Mouse (Mus musculus) left cerebral cortex, postnatal 14 days (tissue): ENCODE data around the gene Socs4. TPM values are rescaled to one million over a fixed set of nuclear protein-coding genes. Genes with fewer than 3 reads are reported as not detected.

ENCODE experiments used
- DNase-seq, 2 experiments: peaks; one replicate each; pipeline ENCODE4 v3.0.0; 2021 to 2022; ENCODE audit warnings: low spot score in 2 of 2, mixed read lengths in 1 of 2
- intact Hi-C: fragments of 180-260 bp; cut with DNase I; formaldehyde crosslinking; loops from one replicate; pipeline ENCODE4 v1.15.1; 2025
- long read RNA-seq, 2 experiments: library from polyadenylated mRNA; stranded (forward); transcript quantifications; one replicate each; pipeline ENCODE4 v2.0.0; 2021
- total RNA-seq, 2 experiments: library from RNA; stranded (reverse); gene quantifications; 2 replicates each; pipeline ENCODE4 v1.2.3; 2021

The Socs4 gene
- 10 to 100 TPM; 10.1 to 10.5 TPM for total RNA-seq
- long read RNA-seq, experiment 1 = 0 reads
- long read RNA-seq, experiment 2, full-length matches to known transcripts = 1 of 2 reads
- long read RNA-seq, experiment 2, partial matches to known transcripts = 0 of 2 reads
- long read RNA-seq, experiment 2, other reads (novel, unspliced or antisense) = 1 of 2 reads

GRCm38 (mm10) chr14:47276637-47277393 is at the start of gene Socs4, which contains the start of gene Wdhd1:
Gene Socs4 (plus strand): TSS chr14:47276931.
Gene Wdhd1 (minus strand): TSS chr14:47276857.
- intact Hi-C loops = loop anchor here (5.0 kb wide), 1 partner anchor 120 kb away; no protein-coding TSS in a partner anchor
- peak; percentile 91 to 95 for DNase-seq

GRCm38 (mm10) chr14:47229796-47230376 is 46.8 kb upstream of the Socs4 start:
- intact Hi-C loops = no loop called here

DNA sequence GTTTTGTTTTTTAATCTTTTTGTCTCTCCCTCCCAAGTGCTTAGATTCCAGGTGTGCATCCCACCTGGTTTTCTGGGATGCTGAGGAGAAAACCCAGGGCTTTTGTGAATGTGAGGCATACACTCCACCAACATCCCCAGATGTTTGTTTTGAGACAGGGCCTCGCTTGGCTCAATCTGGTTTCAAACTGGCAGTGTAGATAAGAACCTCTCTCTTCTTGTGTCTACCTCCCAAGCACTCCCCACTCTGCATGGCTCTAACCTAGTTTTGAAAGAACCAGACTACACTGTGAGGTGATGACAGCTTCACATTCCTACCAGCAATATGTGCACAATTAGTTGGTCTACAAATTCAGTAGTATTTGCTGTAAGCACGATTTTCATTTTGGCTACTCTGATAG is 43.1 kb upstream of the Socs4 start:
- no peak for DNase-seq
- intact Hi-C loops = no loop called here

More at GRCm38 (mm10) chr14:47229796-47230376, 46.8 kb upstream of the Socs4 start:
- DNase-seq = no peak

DNA sequence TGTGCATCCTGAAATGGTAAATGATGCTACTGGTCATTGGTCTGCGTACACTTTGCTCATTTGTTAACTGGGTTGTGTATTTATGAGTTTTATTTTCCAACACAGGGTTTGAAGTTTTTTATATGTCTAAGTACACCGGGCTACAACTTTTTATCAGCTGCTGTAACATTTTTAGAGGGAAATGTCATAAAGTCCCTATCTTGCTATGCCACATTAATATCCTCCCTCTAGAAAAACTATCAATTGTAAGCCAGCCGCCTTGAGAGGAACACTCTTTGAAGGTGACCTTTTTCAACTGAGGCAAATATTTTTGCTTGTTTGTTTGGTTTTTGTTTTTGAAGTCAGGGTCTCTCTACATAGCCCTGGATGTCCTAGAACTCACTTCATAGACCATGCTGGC is 42.7 kb upstream of the Socs4 start:
- intact Hi-C loops = no loop called here
- DNase-seq = no peak

DNA sequence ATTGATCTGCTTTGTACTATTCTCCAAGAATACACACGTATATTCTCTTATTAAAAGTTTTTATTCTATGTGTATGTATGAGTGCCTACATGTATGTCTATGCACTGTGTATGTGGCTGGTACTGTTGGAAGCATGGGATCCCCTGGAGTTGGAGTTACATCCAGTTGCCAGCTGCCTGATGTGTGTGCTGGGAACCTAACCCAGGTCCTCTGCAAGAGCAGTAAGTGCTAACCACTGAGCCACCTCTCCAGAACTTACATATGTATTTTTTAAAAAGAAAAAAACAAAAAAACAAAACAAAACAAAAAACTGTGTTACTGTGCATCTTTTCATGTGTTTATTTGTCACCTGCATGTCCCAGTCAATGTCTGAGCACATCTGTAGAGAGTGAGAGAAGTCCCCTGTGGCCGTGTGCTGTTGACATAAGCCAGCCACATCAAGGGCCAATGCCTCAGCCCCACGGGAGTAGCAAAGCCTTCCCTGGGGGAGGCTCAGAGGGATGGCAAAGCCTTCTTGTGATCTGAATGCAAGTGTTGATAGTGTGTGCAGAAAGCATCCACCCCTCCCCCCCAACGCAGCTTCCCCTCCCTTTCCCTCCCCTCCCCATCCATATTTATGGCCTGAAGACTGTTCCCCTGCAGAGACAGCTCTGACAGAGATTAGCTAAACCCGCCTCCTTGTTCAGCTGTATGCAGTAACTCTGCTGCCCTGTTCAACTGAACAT is 42.0 kb upstream of the Socs4 start:
- no peak for DNase-seq
- intact Hi-C loops = no loop called here

GRCm38 (mm10) chr14:47236491-47236890 is 40.2 kb upstream of the Socs4 start:
- no peak for DNase-seq
- intact Hi-C loops = no loop called here

DNA sequence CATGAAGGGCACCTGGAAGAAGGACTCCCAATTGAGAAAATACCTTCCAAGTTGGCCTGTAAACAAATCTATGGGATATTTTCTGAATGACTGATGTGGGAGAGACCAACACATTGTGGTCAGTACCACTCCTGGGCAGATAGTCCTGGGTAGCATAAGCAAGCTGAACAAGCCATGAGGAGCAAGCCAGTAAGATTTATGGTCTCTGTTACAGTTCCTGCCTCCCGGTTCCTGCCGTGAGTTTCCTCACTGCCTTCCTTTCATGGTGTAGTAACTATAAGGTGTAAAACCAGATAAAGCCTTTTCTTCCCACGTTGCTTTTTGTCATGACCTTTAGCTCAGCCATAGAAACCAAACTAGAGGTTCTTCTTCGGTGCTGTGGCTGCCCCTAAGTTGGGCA is 39.4 kb upstream of the Socs4 start:
- intact Hi-C loops = no loop called here
- DNase-seq = no peak

- no peak for DNase-seq
- intact Hi-C loops = loop anchor here (5.0 kb wide), 1 partner anchor 128 kb away; no protein-coding TSS in a partner anchor
Observed at GRCm38 (mm10) chr14:47240600-47240999, 36.1 kb upstream of the Socs4 start.

DNA sequence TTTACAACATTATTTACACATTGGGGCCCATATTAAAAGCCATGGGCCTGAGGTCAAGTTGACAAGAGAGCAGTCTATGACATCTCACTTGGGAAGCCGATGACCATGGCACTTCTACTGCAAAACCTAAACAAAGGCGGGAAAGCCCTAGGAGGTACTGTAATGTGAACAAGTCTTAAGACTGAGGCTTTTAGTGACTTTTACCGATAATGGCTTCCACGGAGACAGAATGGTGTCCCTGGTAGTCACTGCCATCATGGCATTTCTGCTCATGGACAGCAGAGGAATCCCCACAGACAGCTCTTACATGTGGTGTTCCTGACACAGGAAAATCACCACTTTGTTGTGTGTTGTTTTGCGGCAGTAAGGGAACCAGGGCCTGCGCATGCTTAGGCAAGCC is 35.7 kb upstream of the Socs4 start:
- DNase-seq = no peak
- intact Hi-C loops = loop anchor here (5.0 kb wide), 1 partner anchor 129 kb away; no protein-coding TSS in a partner anchor

GRCm38 (mm10) chr14:47242753-47243152 is 34.0 kb upstream of the Socs4 start:
- no peak for DNase-seq
- intact Hi-C loops = loop anchor here (5.0 kb wide), 1 partner anchor 130 kb away; no protein-coding TSS in a partner anchor

DNA sequence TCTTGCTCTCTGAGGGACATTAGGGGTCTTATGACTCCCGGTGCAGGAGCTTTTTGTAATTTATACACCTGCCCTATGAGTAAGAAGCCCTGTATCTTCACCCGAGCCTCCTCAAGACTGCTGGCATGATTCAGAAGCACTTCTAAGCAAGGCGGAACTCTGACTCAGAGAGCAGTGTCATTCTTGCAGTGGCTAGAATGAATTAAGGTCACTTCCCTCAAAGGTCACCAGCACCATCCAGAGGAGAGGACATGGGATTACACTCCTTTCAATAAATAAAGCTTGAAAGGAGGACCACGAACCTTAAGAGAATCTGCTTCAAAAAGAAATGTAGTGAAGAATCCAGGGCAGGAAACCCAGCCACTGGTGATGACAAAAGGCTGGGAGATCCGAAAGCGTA is 26.9 kb upstream of the Socs4 start:
- intact Hi-C loops = no loop called here
- no peak for DNase-seq

GRCm38 (mm10) chr14:47264866-47265265 is 11.9 kb upstream of the Socs4 start:
- intact Hi-C loops = no loop called here
- DNase-seq = peak; percentile 30 to 65

DNA sequence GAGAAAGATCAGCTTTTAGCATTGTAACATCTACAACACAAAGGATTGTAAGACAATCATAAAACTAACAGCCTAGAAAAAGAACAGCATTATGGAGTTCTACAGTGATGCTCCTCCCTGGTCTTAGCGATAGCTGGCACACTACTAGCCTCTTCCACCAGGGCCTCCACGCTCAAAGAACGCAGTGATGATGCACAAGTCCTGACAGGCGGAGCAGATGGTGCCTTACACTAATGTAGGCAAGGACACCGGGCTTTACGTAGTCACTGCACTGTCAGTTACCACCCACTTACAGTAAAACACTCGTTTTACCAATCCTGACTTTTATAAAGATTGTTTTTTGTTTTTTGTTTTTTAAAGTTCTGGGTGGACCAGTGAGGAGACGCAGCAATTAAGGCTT is 10.9 kb upstream of the Socs4 start:
- DNase-seq = peak; percentile 15 to 41
- intact Hi-C loops = no loop called here

- intact Hi-C loops = no loop called here
Observed at GRCm38 (mm10) chr14:47269056-47269455, 7.7 kb upstream of the Socs4 start.

DNA sequence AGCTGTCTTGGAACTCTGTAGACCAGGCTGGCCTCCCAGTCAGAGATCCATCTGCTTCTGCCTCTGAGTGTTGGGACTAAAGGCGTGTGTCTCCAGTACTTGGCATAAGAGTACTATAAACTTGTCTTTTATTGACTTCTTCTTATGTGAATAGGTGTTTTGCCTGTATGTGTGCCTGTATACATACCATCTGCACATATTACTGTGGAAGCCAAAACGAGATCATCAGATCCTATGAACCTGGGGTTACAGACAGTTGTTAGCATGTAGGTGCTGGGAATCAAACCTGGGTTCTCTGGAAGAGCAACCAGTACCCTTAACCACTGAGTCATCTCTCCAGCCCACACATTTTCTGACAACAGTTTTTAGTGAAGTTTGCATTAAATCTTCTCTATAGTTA is 7.0 kb upstream of the Socs4 start:
- DNase-seq = no peak
- intact Hi-C loops = no loop called here

More at GRCm38 (mm10) chr14:47269056-47269455, 7.7 kb upstream of the Socs4 start:
- DNase-seq = no peak

GRCm38 (mm10) chr14:47273751-47274150 is 3.0 kb upstream of the Socs4 start:
- DNase-seq = no peak
- intact Hi-C loops = no loop called here

GRCm38 (mm10) chr14:47275417-47275816 is 1.3 kb upstream of the Socs4 start:
- intact Hi-C loops = loop anchor here (5.0 kb wide), 1 partner anchor 122 kb away; no protein-coding TSS in a partner anchor
- no peak for DNase-seq

DNA sequence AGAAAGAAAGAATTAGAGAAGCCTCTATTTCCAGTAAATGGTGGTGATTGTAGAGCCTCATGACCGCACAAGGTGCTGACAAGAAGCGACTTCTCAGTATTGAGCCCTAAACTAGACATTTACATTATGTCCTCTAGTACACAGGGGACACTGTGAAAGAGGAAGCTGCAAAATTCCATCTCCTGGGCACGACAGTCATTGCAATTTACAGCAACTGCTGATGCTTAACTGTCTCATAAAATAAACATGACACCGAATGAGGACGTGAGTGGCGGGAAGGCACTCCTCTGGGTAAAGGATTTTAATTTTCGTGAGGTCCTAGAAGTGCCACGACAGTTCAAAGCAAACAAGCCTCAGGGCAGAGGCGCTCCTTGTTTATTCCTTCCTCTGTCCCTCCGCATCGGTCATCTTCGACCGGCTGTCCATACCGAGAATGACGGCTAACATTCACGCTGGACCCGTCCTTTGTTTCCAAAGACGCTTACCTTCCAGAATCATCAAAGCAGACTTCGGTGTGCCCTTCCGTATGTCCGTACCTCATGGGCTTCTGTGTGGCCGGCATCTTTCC is 611 bp upstream of the Socs4 start:
- DNase-seq = peak; percentile 11 to 22
- intact Hi-C loops = loop anchor here (5.0 kb wide), 1 partner anchor 121 kb away; no protein-coding TSS in a partner anchor

- intact Hi-C loops = loop anchor here (5.0 kb wide), 1 partner anchor 118 kb away; no protein-coding TSS in a partner anchor
- DNase-seq = no peak
Observed at GRCm38 (mm10) chr14:47279058-47279457, 2.3 kb downstream of the Socs4 start.
